Mouse (Mus musculus): ENCODE measurements at regions not wholly inside any gene's neighbourhood (a gene's known extent, or its start where the extent isn't known, plus 50 kb on each side); places are given as distances from the start of the nearest gene placed in this dataset.

- 18% methylated on average over 4 of the region's 4 CpGs for WGBS
- H3K4me3 ChIP-seq (replicated peaks; ENCODE audit: insufficient read depth, low read depth, low read length), result no peak overlapping the region
- TF ChIP-seq POLR2A (IDR thresholded peaks at IDR 0.05; ENCODE audit: borderline replicate concordance, insufficient read depth, low read length) (no peak), CTCF (IDR thresholded peaks at IDR 0.05; ENCODE audit: borderline replicate concordance, insufficient read depth, low read depth, low read length) (no peak)
- H3K27me3 ChIP-seq (ENCODE audit: control insufficient read depth, insufficient read depth, low read length), result no peaks in the 10 kb centered on the region
- H3K27ac ChIP-seq (ENCODE audit: insufficient read depth, low read length), result no peak overlapping the region
- DNase-seq, result no peak
- H3K4me1 ChIP-seq (ENCODE audit: control insufficient read depth, insufficient read depth, low read length), result no peaks in the 10 kb centered on the region
Observed at GRCm38 (mm10) chr2:137310511-137310910, 194.1 kb upstream of the Jag1 start.

DNA sequence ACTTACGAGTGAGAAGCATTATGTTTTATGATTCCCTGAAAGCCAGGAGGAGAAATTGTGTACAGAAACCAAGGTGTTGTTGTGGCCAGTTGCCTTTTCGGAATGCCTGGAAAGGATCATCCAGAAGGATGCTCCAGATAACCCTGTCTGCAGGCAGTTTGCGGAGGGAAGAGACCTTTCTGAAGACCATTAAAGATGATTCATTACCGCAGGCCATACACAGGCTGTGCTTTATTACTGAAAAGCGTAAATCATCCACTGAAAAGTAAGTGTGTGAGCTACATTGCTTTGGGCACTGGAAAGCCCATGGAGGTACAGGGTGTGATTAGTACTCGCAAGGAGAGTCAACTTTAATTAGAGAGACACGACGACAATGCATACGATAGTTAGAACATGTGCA lies 191.7 kb upstream of the Jag1 start:
- 95% methylated on average over 9 of the region's 9 CpGs for WGBS
- no peak for DNase-seq
- no peak overlapping the region for H3K27ac ChIP-seq (ENCODE audit: insufficient read depth, low read length)
- no peaks in the 10 kb centered on the region for H3K27me3 ChIP-seq (ENCODE audit: control insufficient read depth, insufficient read depth, low read length)
- TF ChIP-seq POLR2A (IDR thresholded peaks at IDR 0.05; ENCODE audit: borderline replicate concordance, insufficient read depth, low read length), result no peak
- TF ChIP-seq CTCF (IDR thresholded peaks at IDR 0.05; ENCODE audit: borderline replicate concordance, insufficient read depth, low read depth, low read length), result no peak
- no peaks in the 10 kb centered on the region for H3K4me1 ChIP-seq (ENCODE audit: control insufficient read depth, insufficient read depth, low read length)
- no peak overlapping the region for H3K4me3 ChIP-seq (replicated peaks; ENCODE audit: insufficient read depth, low read depth, low read length)

DNA sequence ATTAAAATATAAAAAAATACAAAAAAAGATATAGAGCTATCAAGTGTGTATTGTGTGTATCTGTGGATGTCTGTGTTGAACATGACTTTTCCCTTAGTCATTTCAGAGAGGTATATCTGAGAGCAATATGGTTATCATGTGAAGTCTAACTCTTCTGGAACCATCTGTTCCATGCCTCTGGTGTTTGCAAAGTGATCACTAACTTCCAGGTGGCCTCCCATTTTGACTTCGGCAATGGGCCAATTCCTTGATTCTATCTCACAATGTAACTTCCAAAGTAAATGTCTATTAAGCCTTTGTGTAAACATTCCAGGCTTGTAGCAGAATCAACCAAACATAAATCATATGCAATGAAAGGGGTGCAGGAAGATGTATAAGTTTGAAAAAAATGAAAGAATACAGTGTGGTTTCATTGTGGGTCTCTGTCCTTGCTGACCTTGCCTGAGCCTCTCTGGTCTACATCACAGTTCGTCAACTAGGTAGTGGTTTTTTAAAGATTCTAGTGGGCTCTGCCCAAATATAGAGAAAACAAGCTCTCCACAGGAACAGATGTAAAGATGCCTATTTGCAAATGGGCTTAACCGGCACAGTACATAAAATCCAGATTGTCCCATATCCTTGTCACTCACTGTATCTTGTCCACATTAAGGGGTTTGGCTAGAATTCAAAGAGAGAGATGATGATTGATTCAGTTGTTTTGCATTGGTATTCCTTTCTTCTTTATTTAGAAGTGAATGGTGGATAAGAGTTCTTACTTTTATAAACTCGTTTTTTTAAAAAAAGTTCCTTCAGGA lies 185.2 kb upstream of the Jag1 start:
- TF ChIP-seq CTCF (IDR thresholded peaks at IDR 0.05; ENCODE audit: borderline replicate concordance, insufficient read depth, low read depth, low read length) (no peak), POLR2A (IDR thresholded peaks at IDR 0.05; ENCODE audit: borderline replicate concordance, insufficient read depth, low read length) (no peak)
- 74% methylated on average over 4 of the region's 4 CpGs for WGBS

DNA sequence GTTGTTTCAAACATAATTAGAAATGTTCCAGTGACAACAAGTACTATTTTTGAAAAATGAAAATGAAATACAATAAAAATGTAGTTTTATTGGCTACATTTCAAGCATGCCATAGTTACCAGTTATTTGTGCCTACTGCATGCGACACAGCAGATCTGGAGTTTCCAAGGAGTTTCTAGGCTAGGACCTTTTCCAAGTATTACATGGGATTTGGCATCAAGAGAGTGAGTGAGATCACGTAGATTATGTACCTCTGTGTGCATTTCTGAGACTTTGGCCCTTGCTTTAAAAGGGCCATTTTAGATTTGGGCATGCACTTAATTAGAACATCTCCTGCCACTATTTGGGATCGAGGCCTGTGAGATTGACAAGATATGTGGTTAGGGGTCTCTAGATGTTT lies 172.8 kb upstream of the Jag1 start:
- 60% methylated on average over 3 of the region's 3 CpGs for WGBS
- Histone ChIP-seq H3K4me1 (ENCODE audit: control insufficient read depth, insufficient read depth, low read length) (no peaks in the 10 kb centered on the region), H3K4me3 (replicated peaks; ENCODE audit: insufficient read depth, low read depth, low read length) (no peak overlapping the region), H3K27ac (ENCODE audit: insufficient read depth, low read length) (no peak overlapping the region), H3K27me3 (ENCODE audit: control insufficient read depth, insufficient read depth, low read length) (no peaks in the 10 kb centered on the region)
- DNase-seq, result no peak
- TF ChIP-seq POLR2A (IDR thresholded peaks at IDR 0.05; ENCODE audit: borderline replicate concordance, insufficient read depth, low read length), result no peak
- no peak for TF ChIP-seq CTCF (IDR thresholded peaks at IDR 0.05; ENCODE audit: borderline replicate concordance, insufficient read depth, low read depth, low read length)

More for the DNA sequence above, 185.2 kb upstream of the Jag1 start:
- no peak for DNase-seq
- H3K27me3 ChIP-seq (ENCODE audit: control insufficient read depth, insufficient read depth, low read length), result no peaks in the 10 kb centered on the region
- no peak overlapping the region for H3K4me3 ChIP-seq (replicated peaks; ENCODE audit: insufficient read depth, low read depth, low read length)
- H3K27ac ChIP-seq (ENCODE audit: insufficient read depth, low read length), result no peak overlapping the region
- H3K4me1 ChIP-seq (ENCODE audit: control insufficient read depth, insufficient read depth, low read length), result no peaks in the 10 kb centered on the region

- WGBS, result 43% methylated on average over 5 of the region's 5 CpGs
- Histone ChIP-seq H3K27me3 (ENCODE audit: control insufficient read depth, insufficient read depth, low read length) (no peaks in the 10 kb centered on the region), H3K4me1 (ENCODE audit: control insufficient read depth, insufficient read depth, low read length) (no peaks in the 10 kb centered on the region), H3K27ac (ENCODE audit: insufficient read depth, low read length) (no peak overlapping the region), H3K4me3 (replicated peaks; ENCODE audit: insufficient read depth, low read depth, low read length) (no peak overlapping the region)
- TF ChIP-seq CTCF (IDR thresholded peaks at IDR 0.05; ENCODE audit: borderline replicate concordance, insufficient read depth, low read depth, low read length) (no peak), POLR2A (IDR thresholded peaks at IDR 0.05; ENCODE audit: borderline replicate concordance, insufficient read depth, low read length) (no peak)
- no peak for DNase-seq
Observed at GRCm38 (mm10) chr2:137271575-137272180, 155.2 kb upstream of the Jag1 start.

DNA sequence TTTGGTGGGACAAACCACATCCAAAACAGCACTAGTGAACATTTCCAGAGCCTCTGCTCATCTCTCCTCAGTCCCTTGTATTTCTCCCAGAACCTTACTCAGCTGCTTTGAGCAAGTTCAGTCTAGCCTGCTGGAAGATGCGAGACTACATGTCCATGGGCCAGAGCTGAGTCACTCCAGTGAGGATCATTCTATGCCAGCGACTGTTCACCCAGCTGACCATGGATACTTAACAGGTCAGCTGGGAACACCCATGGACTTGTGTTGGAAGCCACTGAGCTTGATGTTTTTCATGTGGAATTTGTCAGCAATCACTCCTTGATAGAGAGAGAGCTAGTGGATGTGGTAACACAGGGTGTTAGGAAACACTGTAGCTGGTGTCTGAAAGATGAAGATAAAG lies 146.5 kb upstream of the Jag1 start:
- Histone ChIP-seq H3K27ac (ENCODE audit: insufficient read depth, low read length) (no peak overlapping the region), H3K4me1 (ENCODE audit: control insufficient read depth, insufficient read depth, low read length) (no peaks in the 10 kb centered on the region), H3K4me3 (replicated peaks; ENCODE audit: insufficient read depth, low read depth, low read length) (no peak overlapping the region), H3K27me3 (ENCODE audit: control insufficient read depth, insufficient read depth, low read length) (no peaks in the 10 kb centered on the region)
- WGBS, result 75% methylated on average over 2 of the region's 2 CpGs
- DNase-seq, result no peak
- no peak for TF ChIP-seq CTCF (IDR thresholded peaks at IDR 0.05; ENCODE audit: borderline replicate concordance, insufficient read depth, low read depth, low read length)
- TF ChIP-seq POLR2A (IDR thresholded peaks at IDR 0.05; ENCODE audit: borderline replicate concordance, insufficient read depth, low read length), result no peak

GRCm38 (mm10) chr2:137257847-137258515 lies 141.5 kb upstream of the Jag1 start:
- Histone ChIP-seq H3K27ac (ENCODE audit: insufficient read depth, low read length) (no peak overlapping the region), H3K27me3 (ENCODE audit: control insufficient read depth, insufficient read depth, low read length) (no peaks in the 10 kb centered on the region), H3K4me1 (ENCODE audit: control insufficient read depth, insufficient read depth, low read length) (no peaks in the 10 kb centered on the region), H3K4me3 (replicated peaks; ENCODE audit: insufficient read depth, low read depth, low read length) (no peak overlapping the region)
- TF ChIP-seq CTCF (IDR thresholded peaks at IDR 0.05; ENCODE audit: borderline replicate concordance, insufficient read depth, low read depth, low read length) (no peak), POLR2A (IDR thresholded peaks at IDR 0.05; ENCODE audit: borderline replicate concordance, insufficient read depth, low read length) (no peak)
- DNase-seq, result no peak
- 88% methylated on average over 8 of the region's 8 CpGs for WGBS

Data from cerebellum, adult 2 months (tissue).